Mouse (Mus musculus) thymus, postnatal 14 days (tissue): Measurements from ENCODE around the gene Ccdc42.
A peak's percentile ranks its signal among the peaks of the same experiment; 100 is the strongest.

ENCODE experiments used
- DNase-seq: peaks from one replicate; pipeline ENCODE4 v3.0.0; 2021

Ccdc42 gene

GRCm38 (mm10) chr11:68586721-68587120, at the start of gene Ccdc42:
TSS of gene Ccdc42 (plus strand) at chr11:68587021.
- no peak for DNase-seq

- DNase-seq: no peak
These were observed 47.2 kb upstream of the Ccdc42 start for GRCm38 (mm10) chr11:68539621-68540020.

GRCm38 (mm10) chr11:68544554-68544953, 42.3 kb upstream of the Ccdc42 start:
- DNase-seq: no peak

GRCm38 (mm10) chr11:68545172-68545571, 41.6 kb upstream of the Ccdc42 start:
- no peak for DNase-seq

GRCm38 (mm10) chr11:68545682-68546222, 41.1 kb upstream of the Ccdc42 start:
- no peak for DNase-seq

- no peak for DNase-seq
These were observed 39.3 kb upstream of the Ccdc42 start for GRCm38 (mm10) chr11:68547484-68547883.

- DNase-seq: peak; percentile 33
These were observed 37.2 kb upstream of the Ccdc42 start for GRCm38 (mm10) chr11:68549597-68549996.

GRCm38 (mm10) chr11:68550358-68550757, 36.5 kb upstream of the Ccdc42 start:
- DNase-seq: no peak

- peak; percentile 72 for DNase-seq
These were observed 32.8 kb upstream of the Ccdc42 start for GRCm38 (mm10) chr11:68553981-68554471.

- no peak for DNase-seq
These were observed 30.8 kb upstream of the Ccdc42 start, which contains the start of gene Mfsd6l for GRCm38 (mm10) chr11:68555918-68556584. TSS of gene Mfsd6l (plus strand) at chr11:68556186.

GRCm38 (mm10) chr11:68559546-68559945, 27.3 kb upstream of the Ccdc42 start:
- DNase-seq: peak; percentile 40

- no peak for DNase-seq
These were observed 24.6 kb upstream of the Ccdc42 start for GRCm38 (mm10) chr11:68561957-68562950.

- no peak for DNase-seq
These were observed 22.3 kb upstream of the Ccdc42 start for GRCm38 (mm10) chr11:68564356-68565031.

GRCm38 (mm10) chr11:68565032-68565429, 21.8 kb upstream of the Ccdc42 start:
- no peak for DNase-seq

- peak; percentile 66 for DNase-seq
These were observed 20.3 kb upstream of the Ccdc42 start for GRCm38 (mm10) chr11:68566447-68567059.

GRCm38 (mm10) chr11:68570861-68571260, 16.0 kb upstream of the Ccdc42 start:
- no peak for DNase-seq

- DNase-seq: no peak
These were observed 9.7 kb upstream of the Ccdc42 start for GRCm38 (mm10) chr11:68577076-68577475.

- DNase-seq: no peak
These were observed 7.3 kb upstream of the Ccdc42 start for GRCm38 (mm10) chr11:68579462-68579881.

GRCm38 (mm10) chr11:68580566-68580965, 6.3 kb upstream of the Ccdc42 start:
- DNase-seq: no peak

GRCm38 (mm10) chr11:68583225-68583624, 3.6 kb upstream of the Ccdc42 start:
- DNase-seq: no peak

- no peak for DNase-seq
These were observed 2.8 kb upstream of the Ccdc42 start for GRCm38 (mm10) chr11:68583906-68584480.

- DNase-seq: peak; percentile 27
These were observed 931 bp upstream of the Ccdc42 start for GRCm38 (mm10) chr11:68585890-68586289.
